Mouse (Mus musculus) MEL (cell line): Measurements from ENCODE around the gene Fgfr2.

ENCODE experiments used
- CTCF ChIP-seq, 3 experiments: IDR thresholded peaks in 2 of 3; conservative IDR thresholded peaks in 1 of 3; 2 replicates each; pipeline ENCODE4 v1.5.1; 2011 to 2012; ENCODE audit warnings: low read length in 3 of 3, low read depth in 2 of 3, mild to moderate bottlenecking in 2 of 3, improper control_type of control experiment in 1 of 3, inconsistent platforms in 1 of 3, mixed read lengths in 1 of 3, moderate library complexity in 1 of 3; ENCODE audit not compliant: control insufficient read depth in 1 of 3, insufficient read depth in 1 of 3, poor library complexity in 1 of 3, severe bottlenecking in 1 of 3
- GABPA ChIP-seq: IDR thresholded peaks from 2 replicates; pipeline ENCODE4 v1.6.1; 2012; ENCODE audit warnings: low read depth, mild to moderate bottlenecking, inconsistent platforms, low read length, improper control_type of control experiment, moderate library complexity
- POLR2A ChIP-seq, 2 experiments: IDR thresholded peaks; 2 replicates each; pipeline ENCODE4 v1.6.1; 2011 to 2012; ENCODE audit warnings: low read length in 2 of 2, mild to moderate bottlenecking in 2 of 2, control low read depth in 1 of 2, improper control_type of control experiment in 1 of 2, low read depth in 1 of 2, moderate library complexity in 1 of 2; ENCODE audit not compliant: control insufficient read depth in 1 of 2, insufficient read depth in 1 of 2, poor library complexity in 1 of 2
- POLR2AphosphoS2 ChIP-seq: IDR thresholded peaks from 2 replicates; pipeline ENCODE4 v1.6.1; 2011; ENCODE audit warnings: low read length, improper control_type of control experiment
- USF1 ChIP-seq: IDR thresholded peaks from 2 replicates; pipeline ENCODE4 v1.6.1; 2014; ENCODE audit warnings: low read depth, mild to moderate bottlenecking, inconsistent platforms, low read length, improper control_type of control experiment, moderate library complexity
- ZKSCAN1 ChIP-seq: IDR thresholded peaks from 2 replicates; pipeline ENCODE4 v1.6.1; 2012; ENCODE audit warnings: low read depth, mild to moderate bottlenecking, inconsistent platforms, low read length, improper control_type of control experiment, moderate library complexity

GRCm38 (mm10) chr7:130298926-130299594, 2824.1 kb downstream of the Fgfr2 start:
- TF ChIP-seq CTCF (IDR thresholded peaks at IDR 0.05 in 2 of 3, conservative IDR thresholded peaks at IDR 0.05 in 1 of 3; ENCODE audit: control insufficient read depth in 1 of 3, insufficient read depth in 1 of 3, low read depth in 2 of 3, low read length in 3 of 3, poor library complexity in 1 of 3, severe bottlenecking in 1 of 3) (no peak), POLR2A (IDR thresholded peaks at IDR 0.05; ENCODE audit: control insufficient read depth in 1 of 2, insufficient read depth in 1 of 2, low read depth in 1 of 2, low read length in 2 of 2, poor library complexity in 1 of 2) (no peak), GABPA (no peak), USF1 (no peak), ZKSCAN1 (no peak), POLR2AphosphoS2 (no peak)
